Mouse (Mus musculus) olfactory bulb, adult 2 months (tissue): ENCODE data around the gene Dnajb6.

Experiments used
- CTCF ChIP-seq: fragments of 200-500 bp; IDR thresholded peaks from 2 replicates; pipeline ENCODE4 v1.5.1; 2012; ENCODE audit warnings: low read depth, mild to moderate bottlenecking, low read length, moderate library complexity; ENCODE audit not compliant: insufficient read depth
- POLR2A ChIP-seq: fragments of 200-500 bp; IDR thresholded peaks from 2 replicates; pipeline ENCODE4 v1.6.1; 2012; ENCODE audit warnings: mild to moderate bottlenecking, low read depth, low read length, moderate library complexity; ENCODE audit not compliant: insufficient read depth

DNA sequence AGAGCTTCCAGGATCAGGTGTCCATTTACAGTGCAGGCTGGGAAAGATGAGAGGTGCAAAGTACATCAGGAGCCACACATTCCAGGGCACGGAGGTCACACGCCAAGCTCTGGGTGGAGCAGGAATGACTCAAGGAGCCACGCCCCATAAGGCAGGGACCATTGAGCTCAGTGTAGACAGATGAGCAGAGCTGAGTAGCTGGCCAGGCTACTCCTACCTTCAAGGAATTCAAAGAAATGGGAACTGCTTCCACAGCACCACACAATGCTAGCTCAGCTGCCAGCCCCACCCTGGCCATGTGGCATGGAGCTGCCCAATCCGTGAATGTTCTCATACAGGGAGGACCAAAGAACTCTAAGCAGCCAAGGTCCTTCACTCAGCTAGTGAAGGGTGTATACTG, 37.0 kb upstream of the Dnajb6 start:
- TF ChIP-seq CTCF (no peak), POLR2A (no peak)
